Mouse (Mus musculus) stomach, embryonic 15.5 days (tissue): ENCODE results near the gene Gtse1. TPM values are rescaled to one million over a fixed set of nuclear protein-coding genes. Genes with fewer than 3 reads are reported as not detected.

ENCODE experiments used
- ATAC-seq: fragments of 200-750 bp; cut with Nextera tagmentation; 2 replicates; pipeline ENCODE4 v1.8.0; 2017; ENCODE audit warnings: low read depth, moderate number of reproducible peaks, moderate TSS enrichment; ENCODE audit not compliant: insufficient read depth, low FRiP score
- H3K27ac ChIP-seq: fragments of 300-500 bp; sonication (generic); 2 replicates; pipeline ENCODE4 v1.5.1; 2015; ENCODE audit warnings: mild to moderate bottlenecking, inconsistent platforms
- H3K27me3 ChIP-seq: fragments of 300-500 bp; sonication (generic); replicated peaks from 2 replicates; pipeline ENCODE4 v1.6.1; 2015; ENCODE audit warnings: inconsistent platforms
- H3K36me3 ChIP-seq: fragments of 300-500 bp; sonication (generic); 2 replicates; pipeline ENCODE4 v1.6.1; 2015; ENCODE audit warnings: inconsistent platforms
- H3K4me1 ChIP-seq: fragments of 300-500 bp; sonication (generic); 2 replicates; pipeline ENCODE4 v1.6.1; 2015; ENCODE audit warnings: inconsistent platforms
- H3K4me2 ChIP-seq: fragments of 300-500 bp; sonication (generic); 2 replicates; pipeline ENCODE4 v1.6.1; 2015; ENCODE audit warnings: mild to moderate bottlenecking, inconsistent platforms
- H3K4me3 ChIP-seq: fragments of 300-500 bp; sonication (generic); replicated peaks from 2 replicates; pipeline ENCODE4 v1.5.1; 2015; ENCODE audit warnings: inconsistent platforms
- H3K9ac ChIP-seq: fragments of 300-500 bp; sonication (generic); 2 replicates; pipeline ENCODE4 v1.6.1; 2015; ENCODE audit warnings: inconsistent platforms
- H3K9me3 ChIP-seq: fragments of 300-500 bp; sonication (generic); 2 replicates; pipeline ENCODE4 v1.6.1; 2016; ENCODE audit warnings: inconsistent platforms
- WGBS: fragments of 180-500 bp; shearing (Covaris S2); methylation state at CpG from one replicate; pipeline ENCODE4 v1.1.7; 2015; 5-methylcytosine and 5-hydroxymethylcytosine counted together
- polyA plus RNA-seq: library from polyadenylated mRNA; unstranded; fragments of >200 nt; fragmentation: Nextera tagmentation; extraction: Ambion mirVana; gene quantifications from 2 replicates; pipeline ENCODE4 v1.2.1, GENCODE M21; 2015

Gene Gtse1
- 23.5 and 26.3 TPM in 2 replicates for polyA plus RNA-seq

DNA sequence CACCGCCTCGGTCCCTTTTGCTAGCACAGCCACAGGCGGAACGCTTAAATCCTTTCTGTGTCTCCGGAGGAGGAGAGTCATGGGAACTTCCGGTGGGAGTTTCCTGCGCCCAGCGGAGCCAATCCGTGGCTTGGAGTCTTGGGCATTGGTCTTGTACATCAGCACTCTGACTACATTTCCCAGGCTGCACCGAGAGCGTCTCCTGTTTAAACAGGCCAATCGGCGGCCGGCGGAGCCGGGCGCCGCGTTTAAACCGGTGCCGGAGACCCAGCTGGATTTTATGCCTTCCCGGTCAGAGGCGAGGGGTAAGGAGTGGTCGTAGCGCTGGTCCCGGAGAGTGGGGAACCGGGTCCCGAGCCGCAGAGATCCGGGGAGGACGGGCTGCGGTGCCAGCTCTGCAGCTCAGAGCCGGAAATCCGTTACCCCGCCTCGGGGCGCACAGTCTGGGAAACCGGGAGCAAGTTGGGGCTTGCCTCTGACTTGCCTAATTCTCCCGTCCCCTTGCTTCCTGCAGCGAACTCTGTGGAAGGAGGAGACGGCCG, at the start of gene Gtse1:
Gtse1 (plus strand) TSS at position 256 of the 542 bp plus-strand sequence.
- Histone ChIP-seq H3K27ac (peak within 1 kb of the TSS; percentile 76), H3K9me3 (no peaks in the 10 kb centered on the region), H3K9ac (peak within 1 kb of the TSS; percentile 77), H3K4me2 (peak within 1 kb of the TSS; percentile 87), H3K4me3 (peak within 1 kb of the TSS; percentile 86), H3K27me3 (no peaks in the 10 kb centered on the region), H3K36me3 (peaks cover 21% of the 10 kb centered on the region), H3K4me1 (peaks cover 15% of the 10 kb centered on the region; the same call in 1 of the 2 replicates)
- WGBS: under 1% methylated on average over 42 of the region's 42 CpGs
- peak; percentile 99 for ATAC-seq

DNA sequence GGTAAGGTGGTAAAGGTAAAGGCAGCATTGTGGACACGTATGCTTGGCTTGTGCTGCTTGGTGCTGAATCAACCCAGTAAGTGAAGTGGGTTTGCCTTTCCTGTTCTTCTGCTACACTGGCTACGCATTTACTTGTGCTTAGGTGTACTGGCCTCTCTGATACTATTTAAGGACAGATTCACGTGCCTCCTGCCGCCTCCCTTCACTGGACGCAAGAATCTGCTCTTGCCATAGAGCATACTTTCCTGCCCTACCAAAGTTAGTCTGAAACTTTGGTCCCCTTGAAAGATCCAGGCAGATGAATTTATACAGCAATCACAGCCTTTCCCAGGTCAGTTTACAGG, 49.1 kb upstream of the Gtse1 start:
- Histone ChIP-seq H3K9ac (peak overlapping the region; percentile 67; the same call in 1 of the 2 replicates), H3K9me3 (no peaks in the 10 kb centered on the region), H3K4me1 (peaks cover 9% of the 10 kb centered on the region), H3K4me3 (peak overlapping the region; percentile 65), H3K27me3 (no peaks in the 10 kb centered on the region), H3K36me3 (no peaks in the 10 kb centered on the region), H3K27ac (peak overlapping the region; percentile 89; the same call in 1 of the 2 replicates), H3K4me2 (peak overlapping the region; percentile 69)
- no peak for ATAC-seq
- WGBS: 74% methylated on average over 5 of the region's 5 CpGs

DNA sequence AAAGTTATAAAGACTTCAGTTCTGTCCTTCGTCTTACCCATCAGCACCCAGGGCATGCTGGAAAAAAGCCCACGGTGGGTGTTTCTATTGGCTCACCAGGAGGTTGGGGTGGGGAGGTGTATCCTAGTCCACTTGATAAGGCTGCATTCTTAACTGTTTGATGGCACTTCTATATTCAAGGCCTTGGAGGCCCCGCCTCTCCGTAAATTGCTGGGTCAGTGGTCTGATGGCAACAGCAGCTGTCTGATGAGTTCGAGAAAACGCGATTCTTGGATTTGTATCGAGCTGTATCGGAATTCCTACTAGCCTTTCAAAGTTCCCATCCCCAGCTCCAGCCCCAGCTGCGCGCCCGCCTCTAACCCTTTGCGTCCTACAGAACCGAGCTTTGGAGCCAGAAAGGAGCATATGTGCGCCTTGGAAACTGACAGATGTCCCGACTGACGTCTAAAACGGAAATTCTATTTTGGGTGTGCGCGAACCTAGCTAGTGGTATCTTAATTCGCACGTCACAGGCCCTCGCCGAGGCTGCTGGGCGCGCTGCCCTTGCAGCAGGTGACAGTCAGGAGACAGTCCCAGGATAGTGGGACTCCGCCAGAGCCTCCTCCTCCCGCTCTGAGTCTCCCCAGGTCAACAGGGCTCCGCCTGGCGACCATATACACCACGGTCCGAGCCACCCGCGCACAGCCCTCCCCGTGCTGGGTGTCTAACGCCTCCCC, 48.6 kb upstream of the Gtse1 start:
- Histone ChIP-seq H3K4me1 (peaks cover 9% of the 10 kb centered on the region), H3K4me3 (peak overlapping the region; percentile 65), H3K9me3 (no peaks in the 10 kb centered on the region), H3K36me3 (no peaks in the 10 kb centered on the region), H3K27ac (peak overlapping the region; percentile 89), H3K27me3 (no peaks in the 10 kb centered on the region), H3K4me2 (peak overlapping the region; percentile 69), H3K9ac (peak overlapping the region; percentile 67)
- WGBS: 2% methylated on average over 36 of the region's 36 CpGs
- peak; percentile 83 for ATAC-seq

GRCm38 (mm10) chr15:85811535-85812277, 47.8 kb upstream of the Gtse1 start, which contains the start of gene Cdpf1:
Cdpf1 (minus strand) TSS chr15:85811697.
- 3% methylated on average over 36 of the region's 36 CpGs for WGBS
- Histone ChIP-seq H3K4me1 (peaks cover 9% of the 10 kb centered on the region), H3K27me3 (no peaks in the 10 kb centered on the region), H3K27ac (peak within 1 kb of the TSS; percentile 89), H3K36me3 (no peaks in the 10 kb centered on the region), H3K4me3 (peak within 1 kb of the TSS; percentile 65), H3K4me2 (peak within 1 kb of the TSS; percentile 69), H3K9ac (peak within 1 kb of the TSS; percentile 71), H3K9me3 (no peaks in the 10 kb centered on the region)
- ATAC-seq: peak; percentile 94

DNA sequence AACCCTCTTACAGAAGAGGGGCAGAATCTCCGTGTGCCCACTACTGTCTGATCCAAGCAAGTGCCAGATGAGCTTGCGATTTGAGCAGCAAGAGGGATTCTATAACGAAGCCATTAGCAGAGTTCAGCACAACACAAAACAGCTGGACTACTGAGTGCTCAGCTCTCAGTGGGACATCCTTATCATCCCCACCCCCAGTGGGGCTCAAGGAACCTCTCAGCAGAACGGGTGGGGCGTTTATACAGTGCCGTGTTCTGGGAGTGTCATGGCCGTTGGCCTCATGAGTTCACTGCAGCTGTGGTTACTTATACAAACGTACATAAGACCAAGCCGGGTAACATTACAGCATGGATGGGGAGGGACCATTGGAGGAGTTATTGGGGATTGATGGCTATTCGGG, 46.1 kb upstream of the Gtse1 start:
- peaks cover 9% of the 10 kb centered on the region for H3K4me1 ChIP-seq
- no peak overlapping the region for H3K9ac ChIP-seq
- WGBS: 49% methylated on average over 10 of the region's 10 CpGs
- no peak overlapping the region for H3K4me3 ChIP-seq
- H3K36me3 ChIP-seq: no peaks in the 10 kb centered on the region
- no peaks in the 10 kb centered on the region for H3K27me3 ChIP-seq
- ATAC-seq: no peak
- H3K9me3 ChIP-seq: no peaks in the 10 kb centered on the region
- no peak overlapping the region for H3K4me2 ChIP-seq
- H3K27ac ChIP-seq: no peak overlapping the region

- H3K9ac ChIP-seq: peak within 1 kb of the TSS; percentile 45; the same call in 1 of the 2 replicates
- H3K4me3 ChIP-seq: peak within 1 kb of the TSS; percentile 50
- H3K4me2 ChIP-seq: peak within 1 kb of the TSS; percentile 96
- H3K9me3 ChIP-seq: no peaks in the 10 kb centered on the region
- peak; percentile 78; the same call in 1 of the 2 replicates for ATAC-seq
- no peak within 1 kb of the TSS for H3K27ac ChIP-seq
- H3K4me1 ChIP-seq: 0 out of 2 replicates have a peak, but pooled peaks cover 6% of the 10 kb centered on the region
- 1% methylated on average over 65 of the region's 65 CpGs for WGBS
- 0 out of 2 replicates have a peak, but pooled peaks cover 3% of the 10 kb centered on the region for H3K27me3 ChIP-seq
- H3K36me3 ChIP-seq: no peaks in the 10 kb centered on the region
Observed at GRCm38 (mm10) chr15:85821203-85822010, 38.1 kb upstream of the Gtse1 start, which contains the start of gene Pkdrej. Pkdrej (minus strand) TSS chr15:85821734.

GRCm38 (mm10) chr15:85822011-85822359, 37.6 kb upstream of the Gtse1 start:
- Histone ChIP-seq H3K36me3 (no peaks in the 10 kb centered on the region), H3K4me3 (peak overlapping the region; percentile 50), H3K4me2 (peak overlapping the region; percentile 96), H3K9me3 (no peaks in the 10 kb centered on the region), H3K27ac (no peak overlapping the region), H3K9ac (no peak overlapping the region), H3K4me1 (0 out of 2 replicates have a peak, but pooled peaks cover 6% of the 10 kb centered on the region), H3K27me3 (0 out of 2 replicates have a peak, but pooled peaks cover 3% of the 10 kb centered on the region)
- ATAC-seq: peak; percentile 44; the same call in 1 of the 2 replicates
- 19% methylated on average over 4 of the region's 4 CpGs for WGBS

- Histone ChIP-seq H3K36me3 (no peaks in the 10 kb centered on the region), H3K9me3 (no peaks in the 10 kb centered on the region), H3K9ac (no peak overlapping the region), H3K4me3 (no peak overlapping the region), H3K27ac (no peak overlapping the region), H3K4me2 (no peak overlapping the region), H3K4me1 (0 out of 2 replicates have a peak, but pooled peaks cover 3% of the 10 kb centered on the region), H3K27me3 (no peaks in the 10 kb centered on the region)
- ATAC-seq: no peak
- 39% methylated on average over 5 of the region's 5 CpGs for WGBS
Observed at GRCm38 (mm10) chr15:85826676-85827075, 32.9 kb upstream of the Gtse1 start.

DNA sequence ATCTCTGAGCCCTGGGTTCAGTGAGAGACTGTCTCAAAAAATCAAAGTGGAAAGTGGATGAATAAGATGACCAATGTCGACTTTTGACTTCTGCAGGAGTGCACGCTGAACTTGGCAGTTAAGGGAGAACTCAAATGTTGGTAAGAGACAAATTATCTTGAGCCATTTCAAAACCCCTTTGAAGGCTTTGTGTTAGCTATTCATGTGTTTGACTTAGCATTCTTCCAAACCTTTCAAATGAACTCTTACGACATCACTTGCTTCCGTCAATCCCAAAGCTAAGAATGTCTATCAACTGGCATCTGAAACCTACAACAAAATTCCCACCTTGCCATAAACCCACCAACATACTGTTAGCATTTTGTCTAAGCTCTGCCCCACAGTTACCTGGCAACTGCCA, 31.5 kb upstream of the Gtse1 start:
- H3K27me3 ChIP-seq: no peaks in the 10 kb centered on the region
- no peaks in the 10 kb centered on the region for H3K36me3 ChIP-seq
- no peak overlapping the region for H3K4me3 ChIP-seq
- WGBS: 66% methylated on average over 4 of the region's 4 CpGs
- H3K4me1 ChIP-seq: 0 out of 2 replicates have a peak, but pooled peaks cover 6% of the 10 kb centered on the region
- no peak for ATAC-seq
- H3K27ac ChIP-seq: no peak overlapping the region; the same call in 1 of the 2 replicates
- no peak overlapping the region for H3K4me2 ChIP-seq
- H3K9ac ChIP-seq: no peak overlapping the region
- no peaks in the 10 kb centered on the region for H3K9me3 ChIP-seq

- H3K9ac ChIP-seq: no peak overlapping the region
- H3K27me3 ChIP-seq: no peaks in the 10 kb centered on the region
- 0 out of 2 replicates have a peak, but pooled peaks cover 6% of the 10 kb centered on the region for H3K4me1 ChIP-seq
- no peaks in the 10 kb centered on the region for H3K9me3 ChIP-seq
- no peak for ATAC-seq
- no peaks in the 10 kb centered on the region for H3K36me3 ChIP-seq
- no peak overlapping the region for H3K27ac ChIP-seq
- H3K4me2 ChIP-seq: no peak overlapping the region
- no peak overlapping the region for H3K4me3 ChIP-seq
- WGBS: 71% methylated on average over 5 of the region's 5 CpGs
Observed at GRCm38 (mm10) chr15:85829470-85829869, 30.1 kb upstream of the Gtse1 start.
